Mouse (Mus musculus) brain, embryonic 18.5 days (tissue): ENCODE measurements around the gene Col24a1.

Experiments
- DNase-seq: peaks from one replicate; pipeline ENCODE4 v3.0.0-alpha.2; 2012; ENCODE audit warnings: low read depth, low spot score

Col24a1 gene

DNA sequence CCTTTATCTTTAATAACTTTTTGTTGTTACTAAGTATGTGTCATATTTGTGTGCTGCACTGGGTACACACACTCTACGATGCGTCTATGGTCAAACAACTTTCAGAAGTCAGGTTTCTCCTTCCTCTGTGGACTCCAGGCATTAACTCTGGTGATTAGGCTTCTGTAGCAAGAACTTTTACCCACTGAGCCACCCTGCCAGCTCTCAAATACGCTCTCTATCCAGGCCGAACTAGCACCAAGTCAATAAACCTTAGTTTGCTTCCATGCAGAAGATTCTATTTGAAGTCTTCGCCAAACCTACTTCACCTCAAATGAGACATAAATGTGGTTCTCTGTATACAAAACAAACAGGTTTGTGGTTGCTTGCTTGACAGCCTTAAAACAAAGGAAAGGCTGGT lies 267.4 kb downstream of the Col24a1 start:
- no peak for DNase-seq

DNA sequence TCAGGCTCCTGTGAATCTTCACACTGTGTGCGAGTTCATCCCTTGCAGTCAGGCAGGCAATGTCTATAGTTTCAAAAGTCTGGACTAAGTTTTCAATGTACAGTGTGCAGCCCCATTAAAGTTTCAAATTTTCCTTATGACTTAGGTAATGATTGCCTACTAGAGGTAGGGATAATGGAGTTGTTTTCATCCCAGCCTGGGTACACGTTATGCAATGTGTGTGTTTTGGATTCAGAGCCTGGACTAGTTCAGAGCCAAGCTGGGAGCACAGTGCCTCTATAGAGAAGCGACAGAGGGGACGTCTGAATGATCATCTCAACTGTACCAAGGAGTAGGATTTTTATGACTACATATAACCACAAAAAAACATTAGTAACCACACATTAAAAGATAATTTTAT lies 267.8 kb downstream of the Col24a1 start:
- no peak for DNase-seq

DNA sequence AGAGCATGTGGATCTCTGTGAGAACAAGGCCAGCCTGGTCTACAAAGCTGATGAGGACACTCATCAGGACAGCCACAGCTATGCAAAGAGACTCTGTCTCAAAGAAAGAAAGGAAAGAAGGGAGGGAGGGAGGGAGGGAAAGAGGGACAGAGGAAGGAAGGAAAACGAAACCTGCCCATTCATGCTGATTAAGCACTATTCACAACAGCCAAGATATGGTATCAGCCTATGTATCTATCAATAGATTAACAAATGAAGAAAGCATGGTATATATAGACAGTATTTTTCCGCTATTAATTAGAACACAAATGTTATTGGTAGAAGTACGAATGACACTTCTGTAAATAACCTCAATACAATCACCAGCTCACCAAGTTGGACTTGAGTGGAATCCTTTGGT lies 282.2 kb downstream of the Col24a1 start:
- no peak for DNase-seq

- DNase-seq, result no peak
These were observed 283.1 kb downstream of the Col24a1 start for GRCm38 (mm10) chr3:145575340-145575739.

GRCm38 (mm10) chr3:145575743-145576481 lies 283.6 kb downstream of the Col24a1 start, which contains the start of gene Znhit6:
Znhit6 (plus strand) TSS chr3:145576205.
- DNase-seq, result peak; percentile 87

GRCm38 (mm10) chr3:145576482-145576822 lies 284.2 kb downstream of the Col24a1 start:
- DNase-seq, result peak; percentile 8

- DNase-seq, result no peak
These were observed 284.6 kb downstream of the Col24a1 start for GRCm38 (mm10) chr3:145576876-145577275.

DNA sequence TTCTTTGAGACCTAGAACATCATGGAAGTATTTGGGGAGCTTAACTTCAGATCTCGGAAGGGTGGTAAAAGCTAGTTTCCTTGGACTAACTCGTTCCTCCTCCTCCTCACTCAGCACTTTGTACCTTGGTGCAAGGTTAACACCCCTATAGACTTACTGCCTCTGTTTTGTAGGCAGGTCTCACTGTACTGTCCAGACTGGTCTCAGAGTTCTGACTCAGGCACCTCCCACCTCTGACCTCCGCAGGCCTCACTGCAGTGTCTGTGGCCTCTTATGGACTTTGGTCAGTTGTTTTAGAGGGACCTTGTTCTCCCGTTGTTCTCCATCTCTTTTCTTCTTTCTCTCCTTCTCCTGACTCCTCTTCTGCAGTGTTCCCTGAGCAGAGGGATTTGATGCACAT lies 290.8 kb downstream of the Col24a1 start:
- DNase-seq, result no peak

DNA sequence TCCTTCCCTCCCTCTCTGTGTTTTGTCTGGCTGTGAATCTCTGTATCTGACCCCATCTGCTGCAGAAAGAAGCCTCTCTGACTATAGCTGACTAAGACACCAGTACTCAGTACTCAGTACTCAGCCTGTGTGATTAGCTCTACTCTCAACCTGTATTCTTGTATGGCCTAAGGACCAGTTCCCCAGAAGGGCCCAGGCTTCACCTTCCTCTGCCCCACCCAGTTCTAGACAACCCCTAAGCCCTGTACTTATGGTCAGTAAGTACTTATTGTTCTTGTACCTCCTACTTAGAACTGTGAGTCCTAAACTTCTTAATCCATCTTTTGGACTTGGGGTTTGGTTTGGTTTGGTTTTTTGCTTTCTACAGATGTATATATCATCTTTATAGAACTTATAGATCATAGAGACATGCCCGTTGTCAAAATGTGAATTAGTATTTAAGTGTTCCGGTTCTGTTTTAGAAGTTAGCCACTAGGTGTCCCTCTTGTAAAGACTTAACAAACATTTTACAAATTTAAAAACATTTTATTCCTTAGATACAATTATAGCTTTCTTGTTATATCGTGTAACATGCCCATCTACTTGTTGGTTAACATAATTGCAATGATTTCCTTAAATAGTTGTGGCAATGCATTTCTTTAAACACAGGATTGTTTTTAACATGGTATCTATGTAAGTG lies 291.4 kb downstream of the Col24a1 start:
- DNase-seq, result peak; percentile 10

DNA sequence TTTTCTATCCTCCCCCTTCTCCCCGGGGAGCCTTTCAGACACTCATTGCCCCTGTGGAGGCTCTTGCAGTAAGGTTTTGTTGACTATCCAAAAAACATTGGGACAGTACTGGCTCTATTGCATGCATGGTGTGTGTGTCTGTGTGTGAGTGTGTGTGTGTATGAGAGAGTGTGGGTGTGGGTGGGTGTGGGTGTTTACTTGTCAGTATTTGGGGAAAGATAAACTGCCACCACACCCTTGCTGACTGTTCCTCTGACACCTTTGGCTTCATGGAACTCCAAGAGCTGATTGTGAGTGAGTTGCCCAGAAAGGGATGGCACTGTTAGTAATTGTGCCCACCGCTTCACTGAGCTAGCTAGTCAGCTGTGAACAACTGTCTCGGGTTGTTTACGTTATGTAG lies 298.3 kb downstream of the Col24a1 start:
- DNase-seq, result no peak

GRCm38 (mm10) chr3:145591841-145592542 lies 299.7 kb downstream of the Col24a1 start:
- DNase-seq, result no peak

GRCm38 (mm10) chr3:145595354-145595753 lies 303.1 kb downstream of the Col24a1 start:
- no peak for DNase-seq

DNA sequence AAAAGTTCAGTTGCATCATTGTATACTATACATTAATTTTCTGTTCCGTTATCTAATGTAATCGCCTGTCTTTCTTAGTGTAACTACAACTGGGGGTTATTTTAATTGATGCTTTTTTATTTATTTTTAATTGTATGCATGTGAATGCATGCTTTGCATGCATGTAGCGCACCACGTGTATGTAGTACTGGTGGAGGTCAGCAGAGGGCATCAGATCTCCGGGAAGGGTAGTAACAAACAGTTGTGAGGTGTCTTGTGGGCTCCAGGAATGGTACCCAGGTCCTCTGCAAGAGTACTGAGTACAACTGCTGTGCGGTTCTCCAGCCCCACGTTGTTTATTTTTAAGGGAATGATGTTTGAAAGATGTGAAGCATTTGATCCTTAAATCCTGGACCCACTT lies 306.8 kb downstream of the Col24a1 start:
- DNase-seq, result no peak

DNA sequence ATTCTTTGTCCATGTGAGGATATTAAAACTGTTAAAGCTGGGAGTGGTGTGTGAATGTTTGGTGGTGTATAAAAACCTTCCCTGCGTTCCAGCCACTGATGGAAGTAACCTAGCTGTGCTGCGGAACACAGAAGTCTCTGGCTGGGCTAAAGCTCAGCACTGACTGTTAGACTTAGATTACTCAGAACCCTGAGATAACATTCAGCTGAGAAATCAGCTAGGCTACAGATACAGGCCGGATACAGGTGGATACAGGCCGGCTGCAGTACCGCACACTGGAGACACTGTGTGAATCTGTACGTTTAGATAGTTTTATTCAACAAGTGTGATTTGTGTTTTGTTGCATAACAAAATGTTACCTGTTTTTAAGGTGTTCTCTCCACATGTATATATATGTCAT lies 308.5 kb downstream of the Col24a1 start:
- DNase-seq, result no peak

GRCm38 (mm10) chr3:145601345-145601744 lies 309.1 kb downstream of the Col24a1 start:
- DNase-seq, result no peak
